7 mouse cellular contexts compared by ENCODE assay signal in the genomic region with DNA sequence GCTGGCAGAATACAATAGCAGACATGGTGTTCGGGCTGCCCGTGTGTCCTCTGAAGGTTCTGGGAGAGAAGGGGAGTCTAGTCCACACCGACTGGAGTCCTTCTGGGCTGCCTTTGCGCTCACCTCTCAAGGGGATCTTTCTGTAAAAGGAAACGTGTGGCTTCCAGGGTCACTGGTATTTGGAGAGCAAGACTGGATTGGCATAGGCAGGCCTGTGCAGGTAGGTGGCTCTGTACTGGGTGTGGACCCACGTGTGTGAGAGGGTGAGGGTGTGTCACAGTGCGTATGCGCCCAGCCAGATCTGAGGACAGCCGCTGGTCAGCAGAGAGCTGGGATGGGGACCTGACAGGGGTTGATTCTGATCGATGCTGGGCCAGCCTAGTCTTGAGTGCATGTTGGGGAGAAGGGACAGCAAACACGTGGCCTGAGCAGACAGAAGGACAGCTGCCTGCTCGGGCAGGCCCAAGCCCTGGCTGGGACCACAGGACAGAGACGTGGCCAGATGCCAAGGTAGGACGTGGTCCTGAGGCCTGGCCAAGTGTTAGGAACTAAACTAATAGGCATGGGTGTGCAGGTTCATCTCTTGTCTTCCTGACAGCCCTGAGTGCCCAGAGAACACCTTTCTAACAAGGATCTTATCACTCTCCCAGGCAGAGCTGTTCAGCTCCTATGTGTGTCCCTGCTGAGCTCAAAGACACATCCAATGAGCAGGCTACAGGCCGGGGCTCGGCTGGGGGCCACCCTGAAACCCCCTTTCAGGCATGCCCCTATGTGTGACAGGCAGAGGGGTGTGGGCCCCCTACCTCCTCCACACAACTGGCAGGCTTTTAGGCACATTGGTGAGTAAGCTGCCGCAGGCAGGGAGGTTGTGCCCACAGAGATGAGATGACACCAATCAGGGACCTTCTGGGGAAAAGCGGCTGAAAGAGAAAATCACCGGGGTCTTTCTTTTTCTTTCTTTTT. TPM values are rescaled to one million over a fixed set of nuclear protein-coding genes. Genes with fewer than 3 reads are reported as not detected.
DNase-seq lines count a peak whose midpoint lies in the region; ATAC-seq and TF ChIP-seq lines count a peak whose summit lies in the region.

No protein-coding gene starts in this region.

- H3K36me3 ChIP-seq in thymus, adult 2 months (ENCODE audit: control insufficient read depth, insufficient read depth, low read length), result no peaks in the 10 kb centered on the region
- H3K36me3 ChIP-seq in forebrain, embryonic 15.5 days, result no peaks in the 10 kb centered on the region
- no peaks in the 10 kb centered on the region for H3K36me3 ChIP-seq in intestine, embryonic 15.5 days
- H3K36me3 ChIP-seq in liver, postnatal 0 days (replicated peaks; ENCODE audit: insufficient read depth, low read length), result no peaks in the 10 kb centered on the region
- no peaks in the 10 kb centered on the region for H3K36me3 ChIP-seq in stomach, embryonic 14.5 days (ENCODE audit: control insufficient read depth, insufficient read depth, low read length)

- H3K9me3 ChIP-seq in forebrain, embryonic 15.5 days, result no peaks in the 10 kb centered on the region
- H3K9me3 ChIP-seq in intestine, embryonic 15.5 days, result no peaks in the 10 kb centered on the region
- no peaks in the 10 kb centered on the region for H3K9me3 ChIP-seq in liver, postnatal 0 days (ENCODE audit: low read length)
- H3K9me3 ChIP-seq in stomach, embryonic 14.5 days (ENCODE audit: control insufficient read depth, low read depth, low read length), result no peaks in the 10 kb centered on the region

- no peak for DNase-seq in thymus, adult 2 months
- DNase-seq in thymus, postnatal 10 days (ENCODE audit: low spot score in 2 of 2), result no peak
- DNase-seq in liver, postnatal 0 days, result peak; percentile 29
- no peak for DNase-seq in spleen, postnatal 14 days (ENCODE audit: low spot score in 2 of 2)

- H3K4me1 ChIP-seq in thymus, adult 2 months (replicated peaks; ENCODE audit: control insufficient read depth, insufficient read depth, low read length), result peaks cover 48% of the 10 kb centered on the region
- peaks cover 56% of the 10 kb centered on the region for H3K4me1 ChIP-seq in forebrain, embryonic 15.5 days
- peaks cover 42% of the 10 kb centered on the region for H3K4me1 ChIP-seq in intestine, embryonic 15.5 days (replicated peaks)
- peaks cover 36% of the 10 kb centered on the region for H3K4me1 ChIP-seq in liver, postnatal 0 days (ENCODE audit: insufficient read depth)
- H3K4me1 ChIP-seq in stomach, embryonic 14.5 days (ENCODE audit: control insufficient read depth, insufficient read depth, low read length), result peaks cover 23% of the 10 kb centered on the region

- H3K27ac ChIP-seq in thymus, adult 2 months (ENCODE audit: control insufficient read depth, insufficient read depth, low read length), result no peak overlapping the region
- H3K27ac ChIP-seq in forebrain, embryonic 15.5 days (replicated peaks), result peak overlapping the region; percentile 66
- H3K27ac ChIP-seq in intestine, embryonic 15.5 days, result no peak overlapping the region
- H3K27ac ChIP-seq in liver, postnatal 0 days (ENCODE audit: low read depth), result no peak overlapping the region
- peak overlapping the region; percentile 24; the same call in 1 of the 2 replicates for H3K27ac ChIP-seq in stomach, embryonic 14.5 days (ENCODE audit: low read length)

- H3K9ac ChIP-seq in forebrain, embryonic 15.5 days (replicated peaks), result peak overlapping the region; percentile 60
- H3K9ac ChIP-seq in intestine, embryonic 15.5 days, result peak overlapping the region; percentile 38; the same call in 1 of the 2 replicates
- peak overlapping the region; percentile 35 for H3K9ac ChIP-seq in liver, postnatal 0 days (replicated peaks)
- H3K9ac ChIP-seq in stomach, embryonic 14.5 days (replicated peaks; ENCODE audit: low read depth, low read length), result no peak overlapping the region

- ATAC-seq in forebrain, embryonic 15.5 days (replicated peaks), result peak; percentile 58
- ATAC-seq in intestine, embryonic 15.5 days, result peak; percentile 63
- no peak for ATAC-seq in liver, postnatal 0 days
- ATAC-seq in stomach, embryonic 14.5 days (ENCODE audit: insufficient number of reproducible peaks, insufficient read depth, low FRiP score, low read depth), result peak; percentile 71

- WGBS in thymus, adult 2 months, result 85% methylated on average over 19 of the region's 19 CpGs
- WGBS in forebrain, embryonic 15.5 days, result 49% methylated on average over 19 of the region's 19 CpGs
- 53% methylated on average over 19 of the region's 19 CpGs for WGBS in intestine, embryonic 15.5 days
- 57% methylated on average over 19 of the region's 19 CpGs for WGBS in liver, postnatal 0 days (ENCODE audit: insufficient replicate concordance)
- 53% methylated on average over 19 of the region's 19 CpGs for WGBS in stomach, embryonic 14.5 days

- no peaks in the 10 kb centered on the region for H3K27me3 ChIP-seq in thymus, adult 2 months (ENCODE audit: control insufficient read depth, insufficient read depth, low read length)
- no peaks in the 10 kb centered on the region for H3K27me3 ChIP-seq in forebrain, embryonic 15.5 days
- H3K27me3 ChIP-seq in intestine, embryonic 15.5 days (replicated peaks), result peaks cover 8% of the 10 kb centered on the region; the same call in 1 of the 2 replicates
- no peaks in the 10 kb centered on the region for H3K27me3 ChIP-seq in liver, postnatal 0 days (ENCODE audit: insufficient read depth, low read length)
- no peaks in the 10 kb centered on the region for H3K27me3 ChIP-seq in stomach, embryonic 14.5 days (ENCODE audit: control insufficient read depth, insufficient read depth, low read length)

- peak overlapping the region; percentile 51 for H3K4me3 ChIP-seq in thymus, adult 2 months (ENCODE audit: control insufficient read depth, insufficient read depth, low read length)
- H3K4me3 ChIP-seq in forebrain, embryonic 15.5 days, result peak overlapping the region; percentile 54
- peak overlapping the region; percentile 40 for H3K4me3 ChIP-seq in intestine, embryonic 15.5 days (replicated peaks)
- peak overlapping the region; percentile 53 for H3K4me3 ChIP-seq in liver, postnatal 0 days (ENCODE audit: low read depth, low read length)
- peak overlapping the region; percentile 28; the same call in 1 of the 2 replicates for H3K4me3 ChIP-seq in stomach, embryonic 14.5 days (ENCODE audit: low read depth, low read length)

- no peak for TF ChIP-seq POLR2A in thymus, adult 2 months (IDR thresholded peaks at IDR 0.05; ENCODE audit: control insufficient read depth, extremely low read depth, insufficient read depth, low read length, poor library complexity)

- H3K4me2 ChIP-seq in forebrain, embryonic 15.5 days (replicated peaks), result peak overlapping the region; percentile 70
- peak overlapping the region; percentile 88 for H3K4me2 ChIP-seq in intestine, embryonic 15.5 days (replicated peaks)
- H3K4me2 ChIP-seq in liver, postnatal 0 days (ENCODE audit: low read depth, low read length), result peak overlapping the region; percentile 86
- H3K4me2 ChIP-seq in stomach, embryonic 14.5 days (replicated peaks; ENCODE audit: low read depth, low read length), result peak overlapping the region; percentile 77

- TF ChIP-seq EP300 in liver, postnatal 0 days (IDR thresholded peaks at IDR 0.05; ENCODE audit: low read depth), result no peak

- no peak for TF ChIP-seq CTCF in thymus, adult 2 months (IDR thresholded peaks at IDR 0.05; ENCODE audit: borderline replicate concordance, control insufficient read depth, extremely low read depth, insufficient read depth, low read length, poor library complexity)
- no peak for TF ChIP-seq CTCF in liver, postnatal 0 days (IDR thresholded peaks at IDR 0.05; ENCODE audit: low read depth)

RNA-seq across cellular contexts. Expression of a gene that starts 1.0 kb away (rescaled TPM):
- polyA plus RNA-seq in thymus, adult 2 months (2012; rRNA removed), result 4.3 and 4.7 TPM in 2 replicates
- polyA plus RNA-seq in forebrain, embryonic 15.5 days (2015; fragmentation: Nextera tagmentation; extraction: Ambion mirVana), result 27.8 and 29.2 TPM in 2 replicates
- 1.8 and 1.9 TPM in 2 replicates for polyA plus RNA-seq in intestine, embryonic 15.5 days (2015; fragmentation: Nextera tagmentation; extraction: Ambion mirVana)
- 0.08 and 0.15 TPM in 2 replicates for polyA plus RNA-seq in liver, postnatal 0 days (2015; fragmentation: Nextera tagmentation; extraction: Ambion mirVana)
- polyA plus RNA-seq in stomach, embryonic 14.5 days (2014; fragmentation: Nextera tagmentation; extraction: Ambion mirVana), result 3.0 and 3.3 TPM in 2 replicates

RNA-seq across cellular contexts. Expression of a gene that starts 39.7 kb away (rescaled TPM):
- polyA plus RNA-seq in thymus, adult 2 months (2012; rRNA removed), result 0.20 and 0.27 TPM in 2 replicates
- 0.43 and 0.48 TPM in 2 replicates for polyA plus RNA-seq in forebrain, embryonic 15.5 days (2015; fragmentation: Nextera tagmentation; extraction: Ambion mirVana)
- 0.30 TPM in 2 replicates for polyA plus RNA-seq in intestine, embryonic 15.5 days (2015; fragmentation: Nextera tagmentation; extraction: Ambion mirVana)
- polyA plus RNA-seq in liver, postnatal 0 days (2015; fragmentation: Nextera tagmentation; extraction: Ambion mirVana), result 0.02 TPM in 1 of 2 replicates, not detected in the other
- 0.07 TPM in 1 of 2 replicates, not detected in the other for polyA plus RNA-seq in stomach, embryonic 14.5 days (2014; fragmentation: Nextera tagmentation; extraction: Ambion mirVana)

Comparison
In these comparisons a context has a peak if more than half of its experiments do, and no peak if none do; other contexts are left out.
1. H3K27ac ChIP-seq: peak in forebrain, embryonic 15.5 days (single experiment) and stomach, embryonic 14.5 days (single experiment); none in thymus, adult 2 months (single experiment), intestine, embryonic 15.5 days (single experiment) and liver, postnatal 0 days (single experiment).
2. Peak in every context shown above with its lines, with median percentiles within 50 percentile points of each other: H3K4me3 ChIP-seq and H3K4me2 ChIP-seq.